In genomic region chr3:122800050-122800449, GRCm38 (mm10) we compare ENCODE assay signal across 16 mouse cellular contexts.
DNase-seq lines count a peak whose midpoint lies in the region; ATAC-seq lines count a peak whose summit lies in the region.
"Had no signal": no experiment of that assay in that cellular context is flagged by ENCODE, and none has a peak within 500 bp of the region (broad histone marks: within the 10 kb centered on the region; RNA-seq: fewer than 3 reads in every experiment).

No protein-coding gene starts in this region.

- no peak for DNase-seq in forebrain, embryonic 11.5 days (ENCODE audit: low spot score)
- DNase-seq in 416B (ENCODE audit: low read depth): peak; percentile 60
- DNase-seq in left cerebral cortex, postnatal 25 days (ENCODE audit: low spot score in 2 of 2): no peak
- no peak for DNase-seq in lung, postnatal 10 days
- DNase-seq in urinary bladder, postnatal 10 days (ENCODE audit: low spot score): no peak
- DNase-seq: adrenal gland, postnatal 10 days; B cell, adult 2 months; cerebellum, adult 9-11 months; kidney, postnatal 10 days; liver, embryonic 13.5 days; right cerebral cortex, postnatal 25 days; thymus, postnatal 4 days had no signal

- H3K4me3 ChIP-seq in forebrain, embryonic 15.5 days: no peak overlapping the region
- no peak overlapping the region for H3K4me3 ChIP-seq in forebrain, embryonic 11.5 days (ENCODE audit: low read depth, low read length)
- no peak overlapping the region for H3K4me3 ChIP-seq in embryonic facial prominence, embryonic 15.5 days (replicated peaks)
- H3K4me3 ChIP-seq: limb, embryonic 10.5 days; liver, embryonic 13.5 days had no signal

- H3K36me3 ChIP-seq in forebrain, embryonic 15.5 days: no peaks in the 10 kb centered on the region
- no peaks in the 10 kb centered on the region for H3K36me3 ChIP-seq in forebrain, embryonic 11.5 days (ENCODE audit: control insufficient read depth, insufficient read depth, low read length)
- 0 out of 2 replicates have a peak, but pooled peaks cover 3% of the 10 kb centered on the region for H3K36me3 ChIP-seq in embryonic facial prominence, embryonic 15.5 days
- H3K36me3 ChIP-seq: liver, embryonic 13.5 days had no signal

- H3K9ac ChIP-seq in forebrain, embryonic 15.5 days (replicated peaks): no peak overlapping the region
- no peak overlapping the region for H3K9ac ChIP-seq in forebrain, embryonic 11.5 days (ENCODE audit: low read length)
- H3K9ac ChIP-seq in embryonic facial prominence, embryonic 15.5 days: no peak overlapping the region
- H3K9ac ChIP-seq: liver, embryonic 13.5 days had no signal

- 53% methylated on average over 6 of the region's 6 CpGs for WGBS in forebrain, embryonic 15.5 days
- 61% methylated on average over 6 of the region's 6 CpGs for WGBS in forebrain, embryonic 11.5 days
- WGBS in embryonic facial prominence, embryonic 15.5 days: 50% methylated on average over 6 of the region's 6 CpGs

- intact Hi-C loops in left cerebral cortex, postnatal 25 days (cut with DNase I): no loop called here

- peak overlapping the region; percentile 15; the same call in 1 of the 2 replicates for H3K27ac ChIP-seq in forebrain, embryonic 15.5 days (replicated peaks)
- H3K27ac ChIP-seq in forebrain, embryonic 11.5 days (ENCODE audit: low read depth, low read length): no peak overlapping the region
- H3K27ac ChIP-seq in embryonic facial prominence, embryonic 15.5 days (replicated peaks): no peak overlapping the region
- H3K27ac ChIP-seq: limb, embryonic 10.5 days; liver, embryonic 13.5 days had no signal

- H3K4me2 ChIP-seq in forebrain, embryonic 15.5 days (replicated peaks): no peak overlapping the region
- no peak overlapping the region for H3K4me2 ChIP-seq in forebrain, embryonic 11.5 days (ENCODE audit: low read depth, low read length, severe bottlenecking)
- H3K4me2 ChIP-seq in embryonic facial prominence, embryonic 15.5 days (replicated peaks): no peak overlapping the region
- H3K4me2 ChIP-seq: liver, embryonic 13.5 days had no signal

- no peaks in the 10 kb centered on the region for H3K27me3 ChIP-seq in forebrain, embryonic 15.5 days
- H3K27me3 ChIP-seq in forebrain, embryonic 11.5 days (ENCODE audit: control insufficient read depth, insufficient read depth, low read length): no peaks in the 10 kb centered on the region
- H3K27me3 ChIP-seq in embryonic facial prominence, embryonic 15.5 days: no peaks in the 10 kb centered on the region
- H3K27me3 ChIP-seq: liver, embryonic 13.5 days had no signal

- no peak for ATAC-seq in forebrain, embryonic 15.5 days (replicated peaks)
- ATAC-seq in forebrain, embryonic 11.5 days (replicated peaks; ENCODE audit: low FRiP score): no peak
- 0 out of 2 replicates have a peak, but pooled peaks have one; percentile 2 for ATAC-seq in embryonic facial prominence, embryonic 15.5 days (ENCODE audit: insufficient number of reproducible peaks, low FRiP score, low TSS enrichment, low read depth)
- peak; percentile 83 for ATAC-seq in megakaryocyte progenitor cell, adult 5-6 weeks (replicated peaks; ENCODE audit: poor library complexity)

- no peaks in the 10 kb centered on the region for H3K9me3 ChIP-seq in forebrain, embryonic 15.5 days
- no peaks in the 10 kb centered on the region for H3K9me3 ChIP-seq in forebrain, embryonic 11.5 days (ENCODE audit: control insufficient read depth, low read length)
- no peaks in the 10 kb centered on the region for H3K9me3 ChIP-seq in embryonic facial prominence, embryonic 15.5 days (replicated peaks)
- H3K9me3 ChIP-seq: limb, embryonic 10.5 days; liver, embryonic 13.5 days had no signal

- H3K4me1 ChIP-seq in forebrain, embryonic 15.5 days: peaks cover 33% of the 10 kb centered on the region
- H3K4me1 ChIP-seq in forebrain, embryonic 11.5 days (replicated peaks; ENCODE audit: control insufficient read depth, insufficient read depth, low read length): peaks cover 2% of the 10 kb centered on the region; the same call in 1 of the 2 replicates
- H3K4me1 ChIP-seq in embryonic facial prominence, embryonic 15.5 days: peaks cover 22% of the 10 kb centered on the region
- H3K4me1 ChIP-seq: liver, embryonic 13.5 days had no signal

Comparison
In these comparisons a context has a peak if more than half of its experiments do, and no peak if none do; other contexts are left out.
1. ATAC-seq: peak in embryonic facial prominence, embryonic 15.5 days (single experiment) and megakaryocyte progenitor cell, adult 5-6 weeks (single experiment); none in forebrain, embryonic 15.5 days (single experiment) and forebrain, embryonic 11.5 days (single experiment).